Mouse (Mus musculus) hindbrain, embryonic 16.5 days (tissue): ENCODE results near the gene Evl. TPM values are rescaled to one million over a fixed set of nuclear protein-coding genes. Genes with fewer than 3 reads are reported as not detected.

Experiments used
- ATAC-seq: fragments of 200-750 bp; cut with Nextera tagmentation; 2 replicates; pipeline ENCODE4 v1.8.0; 2017; ENCODE audit warnings: moderate TSS enrichment, moderate library complexity
- H3K27ac ChIP-seq: fragments of 300-500 bp; sonication (generic); 2 replicates; pipeline ENCODE4 v1.5.1; 2014; ENCODE audit warnings: low read depth, mild to moderate bottlenecking, control low read depth, low read length, moderate library complexity
- H3K27me3 ChIP-seq: fragments of 300-500 bp; sonication (generic); replicated peaks from 2 replicates; pipeline ENCODE4 v1.6.1; 2014; ENCODE audit warnings: low read length; ENCODE audit not compliant: control insufficient read depth, insufficient read depth
- H3K36me3 ChIP-seq: fragments of 300-500 bp; sonication (generic); 2 replicates; pipeline ENCODE4 v1.6.1; 2014; ENCODE audit warnings: mild to moderate bottlenecking, low read length, moderate library complexity, mixed read lengths; ENCODE audit not compliant: control insufficient read depth, insufficient read depth
- H3K4me1 ChIP-seq: fragments of 300-500 bp; sonication (generic); 2 replicates; pipeline ENCODE4 v1.6.1; 2014; ENCODE audit warnings: low read depth, low read length; ENCODE audit not compliant: control insufficient read depth, insufficient read depth
- H3K4me2 ChIP-seq: fragments of 300-500 bp; sonication (generic); 2 replicates; pipeline ENCODE4 v1.6.1; 2014; ENCODE audit warnings: mild to moderate bottlenecking, low read length, control low read depth, moderate library complexity
- H3K4me3 ChIP-seq: fragments of 300-500 bp; sonication (generic); 2 replicates; pipeline ENCODE4 v1.5.1; 2014; ENCODE audit warnings: mild to moderate bottlenecking, low read length, control low read depth, moderate library complexity
- H3K9ac ChIP-seq: fragments of 300-500 bp; sonication (generic); 2 replicates; pipeline ENCODE4 v1.6.1; 2014; ENCODE audit warnings: low read depth, mild to moderate bottlenecking, control low read depth, low read length, moderate library complexity
- H3K9me3 ChIP-seq: fragments of 300-500 bp; sonication (generic); 2 replicates; pipeline ENCODE4 v1.6.1; 2014; ENCODE audit warnings: mild to moderate bottlenecking, low read length, moderate library complexity; ENCODE audit not compliant: control insufficient read depth
- WGBS: fragments of 180-500 bp; shearing (Covaris S2); extraction: QIAGEN DNeasy Blood & Tissue Kit; methylation state at CpG from one replicate; pipeline ENCODE4 v1.1.7; 2014; 5-methylcytosine and 5-hydroxymethylcytosine counted together
- microRNA counts: library from miRNA; unstranded; fragments of <30 nt; microRNA quantifications from one replicate; lab custom pipeline; 2016
- microRNA-seq: library from miRNA; unstranded; fragments of <30 nt; microRNA quantifications from one replicate; pipeline ENCODE4, GENCODE M21; 2017
- polyA plus RNA-seq: library from polyadenylated mRNA; unstranded; fragments of >200 nt; fragmentation: Nextera tagmentation; extraction: Ambion mirVana; gene quantifications from 2 replicates; pipeline ENCODE4 v1.2.1, GENCODE M21; 2015

Evl gene
- polyA plus RNA-seq, 1 experiment from 2014 or later: 186 TPM

- ATAC-seq: no peak
- 89% methylated on average over 2 of the region's 2 CpGs for WGBS
- no peak overlapping the region for H3K9ac ChIP-seq
These were observed 179.9 kb downstream of the Evl start for GRCm38 (mm10) chr12:108734386-108734785.

DNA sequence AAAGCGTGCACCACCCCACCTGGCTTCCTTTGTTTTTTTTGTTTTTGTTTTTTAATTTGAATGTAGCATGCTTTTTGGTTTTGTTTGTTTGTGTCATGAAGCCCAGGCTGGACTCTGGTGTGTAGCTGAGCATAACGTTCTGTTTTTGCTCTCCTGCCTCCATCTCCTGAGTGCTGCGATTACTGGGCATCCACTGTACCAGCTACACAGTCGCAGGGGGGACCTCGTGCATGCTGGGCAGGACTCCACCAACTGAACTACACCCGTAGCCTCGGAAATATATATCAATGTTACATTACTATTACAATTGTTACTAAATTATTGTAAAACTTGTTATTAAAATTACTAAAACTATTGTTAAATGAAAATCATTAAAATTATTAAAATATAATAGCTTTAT lies 183.3 kb downstream of the Evl start:
- no peak for ATAC-seq
- no peaks in the 10 kb centered on the region for H3K36me3 ChIP-seq
- H3K27ac ChIP-seq: no peak overlapping the region

More at GRCm38 (mm10) chr12:108734386-108734785, 179.9 kb downstream of the Evl start:
- H3K4me3 ChIP-seq: no peak overlapping the region
- H3K36me3 ChIP-seq: no peaks in the 10 kb centered on the region
- H3K9me3 ChIP-seq: no peaks in the 10 kb centered on the region
- no peaks in the 10 kb centered on the region for H3K27me3 ChIP-seq
- no peak overlapping the region for H3K27ac ChIP-seq
- no peaks in the 10 kb centered on the region for H3K4me1 ChIP-seq
- H3K4me2 ChIP-seq: no peak overlapping the region

More for the DNA sequence above, 183.3 kb downstream of the Evl start:
- no peaks in the 10 kb centered on the region for H3K4me1 ChIP-seq
- H3K4me3 ChIP-seq: no peak overlapping the region
- H3K9me3 ChIP-seq: no peaks in the 10 kb centered on the region
- no peaks in the 10 kb centered on the region for H3K27me3 ChIP-seq
- no peak overlapping the region for H3K4me2 ChIP-seq
- H3K9ac ChIP-seq: no peak overlapping the region
- 93% methylated on average over 7 of the region's 7 CpGs for WGBS

MicroRNAs encoded within 50 kb of the gene (microRNA counts, 519-probe panel; counts per million panel counts)
- microRNA mmu-miR-342-3p (lab: Ali Mortazavi, UCI): 3,586 counts per million, percentile 92 among the panel's probes with 10 or more counts
- 1,704 counts per million, percentile 17 among the panel's probes with 10 or more counts for microRNA mmu-miR-342-5p (lab: Ali Mortazavi, UCI)

Small RNA genes within 50 kb of the gene (microRNA-seq; reads per million reads assigned to microRNA genes)
- not detected for gene Gm23872
- gene Mir342: 5,931 reads per million, percentile 93 among the genes with 10 or more reads in this experiment

Other genes with a start within 250 kb of the Evl start
- gene Hhipl1, start 248.4 kb upstream of the Evl start, polyA plus RNA-seq: 2.6 and 2.9 TPM in 2 replicates
- 38.3 and 40.1 TPM in 2 replicates for gene Cyp46a1, start 220.3 kb upstream of the Evl start, polyA plus RNA-seq
- 59.3 and 62.3 TPM in 2 replicates for gene Eml1, start 183.8 kb upstream of the Evl start, polyA plus RNA-seq
- 1.8 and 2.5 TPM in 2 replicates for gene Degs2, start 147.6 kb downstream of the Evl start, polyA plus RNA-seq
- 9.7 and 9.8 TPM in 2 replicates for gene Yy1, start 238.3 kb downstream of the Evl start, polyA plus RNA-seq